Mouse (Mus musculus): ENCODE measurements around the gene Iqsec2. TPM values are rescaled to one million over a fixed set of nuclear protein-coding genes. Genes with fewer than 3 reads are reported as not detected.

Iqsec2 gene
- total RNA-seq, 2 experiments from 2014 or later: 26.6 to 35.4 TPM

DNA sequence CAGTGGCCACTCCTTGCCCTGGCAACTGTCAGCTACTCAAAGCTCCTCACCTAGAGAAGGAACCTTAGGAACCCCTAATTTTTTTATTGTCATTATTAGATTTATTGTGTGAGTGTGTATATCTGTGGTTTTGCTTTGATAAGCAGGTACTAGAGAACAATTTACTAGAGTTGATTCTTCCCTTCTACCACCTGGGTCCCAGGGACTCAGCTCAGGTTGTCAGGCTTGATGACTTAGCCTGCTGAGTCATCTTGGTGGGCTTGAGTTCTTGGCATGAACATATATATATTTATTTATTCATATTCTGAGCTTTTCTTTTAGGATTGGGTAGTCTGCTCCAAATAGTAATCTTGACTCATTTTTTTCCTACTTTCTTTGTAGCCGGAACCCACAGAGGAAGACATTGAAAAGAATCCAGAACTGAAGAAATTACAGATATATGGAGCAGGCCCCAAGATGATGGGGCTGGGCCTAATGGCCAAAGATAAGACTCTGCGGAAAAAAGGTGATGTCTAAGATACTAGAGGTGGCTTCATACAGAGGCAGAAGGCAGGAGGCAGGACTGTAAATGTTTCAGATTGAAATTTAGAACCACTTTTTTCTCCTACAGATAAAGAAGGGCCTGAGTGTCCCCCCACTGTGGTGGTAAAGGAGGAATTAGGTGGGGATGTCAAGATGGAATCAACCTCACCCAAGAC, 100.6 kb downstream of the Iqsec2 start:
- DNase-seq: no peak

DNA sequence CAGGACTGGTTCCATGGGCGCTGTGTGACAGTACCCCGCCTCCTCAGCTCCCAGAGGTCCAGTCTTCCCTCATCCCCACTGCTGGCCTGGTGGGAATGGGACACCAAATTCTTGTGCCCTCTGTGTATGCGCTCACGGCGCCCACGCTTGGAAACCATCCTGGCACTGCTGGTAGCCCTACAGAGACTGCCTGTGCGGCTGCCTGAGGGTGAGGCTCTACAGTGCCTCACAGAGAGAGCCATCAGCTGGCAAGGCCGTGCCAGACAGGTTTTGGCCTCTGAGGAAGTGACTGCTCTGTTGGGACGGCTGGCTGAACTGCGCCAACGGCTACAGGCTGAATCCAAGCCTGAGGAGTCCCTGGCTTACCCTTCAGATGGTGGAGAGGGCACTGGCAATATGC, 127.1 kb downstream of the Iqsec2 start:
- DNase-seq: no peak

Other genes with a start within 250 kb of the Iqsec2 start
- gene Hsd17b10, start 142.4 kb upstream of the Iqsec2 start, total RNA-seq (2021): 100 to 1,000 TPM; 155 to 192 TPM
- gene Ribc1, start 128.0 kb upstream of the Iqsec2 start, total RNA-seq (2021): 1 to 10 TPM; 1.5 to 3.2 TPM
- gene Smc1a, start 127.8 kb upstream of the Iqsec2 start, total RNA-seq (2021): 10 to 100 TPM; 54.6 to 58.3 TPM
- 10 to 100 TPM; 69.9 to 87.3 TPM for gene Kdm5c, start 88.8 kb downstream of the Iqsec2 start, total RNA-seq (2021)
- 1 to 10 TPM; 8.7 to 9.8 TPM for gene Kantr, start 183.2 kb downstream of the Iqsec2 start, total RNA-seq (2021)
- 10 to 100 TPM; 43.3 to 53.9 TPM for gene Tspyl2, start 198.2 kb downstream of the Iqsec2 start, total RNA-seq (2021)
- 1 to 10 TPM; 2.0 TPM for gene Gpr173, start 224.4 kb downstream of the Iqsec2 start, total RNA-seq (2021)